Mouse (Mus musculus): ENCODE data around the gene Pgc.

DNA sequence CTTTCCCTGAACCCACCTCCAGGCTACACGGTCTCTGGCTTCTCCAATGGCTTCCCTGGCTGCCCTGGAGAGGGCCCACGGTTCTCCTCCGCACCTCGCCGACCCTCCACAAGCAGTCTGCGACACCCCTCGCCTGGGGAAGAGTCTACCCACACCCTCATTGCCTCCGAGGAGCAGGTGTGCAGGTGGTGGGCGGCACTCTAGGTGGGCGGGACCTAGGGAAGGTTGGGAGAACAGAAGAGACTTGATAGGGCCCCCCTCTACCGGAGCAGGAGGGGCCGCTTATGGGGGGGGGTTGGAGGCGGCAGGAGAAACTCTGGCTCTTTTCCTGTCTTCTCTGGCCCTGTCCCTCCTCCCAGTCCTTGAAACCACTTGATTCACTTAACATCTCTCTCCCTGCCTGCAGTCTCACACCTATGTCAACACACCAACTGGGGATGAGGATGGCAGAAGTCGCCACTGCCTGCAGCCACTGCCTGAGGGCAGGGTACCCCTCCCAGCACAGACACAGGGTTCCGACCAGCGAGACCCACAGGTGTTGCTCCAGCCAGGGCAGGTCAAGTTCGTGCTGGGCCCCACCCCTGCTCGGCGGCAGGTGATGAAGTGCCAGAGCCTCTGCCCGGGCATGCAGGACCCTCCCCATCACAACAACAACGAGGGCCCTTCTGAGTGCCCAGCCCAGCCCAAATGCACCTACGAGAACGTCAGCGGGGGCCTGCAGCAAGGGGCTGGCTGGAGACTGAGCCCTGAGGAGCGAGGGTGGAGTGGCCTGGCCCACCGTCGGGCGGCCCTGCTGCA is 23.9 kb upstream of the Pgc start:
- TF ChIP-seq CTCF (IDR thresholded peaks at IDR 0.05; ENCODE audit: borderline replicate concordance, control insufficient read depth, extremely low read depth, insufficient read depth, low read length, poor library complexity) (no peak), POLR2A (IDR thresholded peaks at IDR 0.05; ENCODE audit: control insufficient read depth, extremely low read depth, insufficient read depth, low read length, poor library complexity) (no peak)

All from thymus, adult 2 months (tissue).